Mouse (Mus musculus) cortical plate, adult 2 months (tissue): ENCODE measurements at regions not wholly inside any gene's neighbourhood (a gene's known extent, or its start where the extent isn't known, plus 50 kb on each side); places are given as distances from the start of the nearest gene placed in this dataset.

ENCODE experiments used
- CTCF ChIP-seq: fragments of 200-500 bp; IDR thresholded peaks from 2 replicates; pipeline ENCODE4 v1.5.1; 2011; ENCODE audit warnings: mild to moderate bottlenecking, control low read depth, low read length; ENCODE audit not compliant: insufficient read depth; ENCODE audit errors: extremely low read depth
- POLR2A ChIP-seq: fragments of 200-500 bp; IDR thresholded peaks from 2 replicates; pipeline ENCODE4 v1.6.1; 2011; ENCODE audit warnings: mild to moderate bottlenecking, low read length, control low read depth; ENCODE audit not compliant: insufficient read depth; ENCODE audit errors: extremely low read depth

GRCm38 (mm10) chr6:14616629-14617028 lies 138.4 kb downstream of the Ppp1r3a start:
- TF ChIP-seq CTCF (no peak), POLR2A (no peak)
